Mouse (Mus musculus) liver, adult 2 months (tissue): ENCODE data around the gene Jade1. TPM values are rescaled to one million over a fixed set of nuclear protein-coding genes. Genes with fewer than 3 reads are reported as not detected.
A peak's percentile ranks its signal among the peaks of the same experiment; 100 is the strongest.

Experiments
- DNase-seq: peaks from one replicate; pipeline ENCODE4 v3.0.0-alpha.2; 2011; ENCODE audit warnings: low read depth, low spot score; ENCODE audit errors: extremely low read depth
- H3K27ac ChIP-seq: fragments of 200-500 bp; replicated peaks from 2 replicates; pipeline ENCODE4 v1.5.1; 2012; ENCODE audit warnings: low read depth, mild to moderate bottlenecking, control low read depth, inconsistent platforms, low read length; ENCODE audit not compliant: insufficient read depth
- H3K27me3 ChIP-seq: fragments of 200-500 bp; 2 replicates; pipeline ENCODE4 v1.6.1; 2012; ENCODE audit warnings: mild to moderate bottlenecking, moderate library complexity, low read length, inconsistent platforms; ENCODE audit not compliant: control insufficient read depth, insufficient read depth
- H3K36me3 ChIP-seq: fragments of 200-500 bp; 2 replicates; pipeline ENCODE4 v1.6.1; 2012; ENCODE audit warnings: low read length, inconsistent platforms; ENCODE audit not compliant: control insufficient read depth, insufficient read depth
- H3K4me1 ChIP-seq: fragments of 200-500 bp; 2 replicates; pipeline ENCODE4 v1.6.1; 2011; ENCODE audit warnings: low read length; ENCODE audit not compliant: control insufficient read depth, insufficient read depth
- H3K4me3 ChIP-seq: fragments of 200-500 bp; 2 replicates; pipeline ENCODE4 v1.5.1; 2011; ENCODE audit warnings: low read depth, mild to moderate bottlenecking, control low read depth, low read length, moderate library complexity; ENCODE audit not compliant: insufficient read depth
- H3K79me2 ChIP-seq: fragments of 200-500 bp; 2 replicates; pipeline ENCODE4 v1.6.1; 2012; ENCODE audit warnings: inconsistent platforms, mild to moderate bottlenecking, low read length, moderate library complexity; ENCODE audit not compliant: control insufficient read depth, insufficient read depth
- H3K9ac ChIP-seq: fragments of 200-500 bp; 2 replicates; pipeline ENCODE4 v1.6.1; 2012; ENCODE audit warnings: low read depth, mild to moderate bottlenecking, control low read depth, inconsistent platforms, low read length
- CTCF ChIP-seq: fragments of 200-500 bp; IDR thresholded peaks from 2 replicates; pipeline ENCODE4 v1.5.1; 2011; ENCODE audit warnings: low read depth, low read length, control low read depth
- POLR2A ChIP-seq: fragments of 200-500 bp; IDR thresholded peaks from 2 replicates; pipeline ENCODE4 v1.6.1; 2011; ENCODE audit warnings: low read length, control low read depth; ENCODE audit not compliant: insufficient read depth; ENCODE audit errors: extremely low read depth
- WGBS: fragments of 180-500 bp; shearing (Covaris S2); methylation state at CpG from one replicate; pipeline ENCODE4 v1.1.7; 2018; 5-methylcytosine and 5-hydroxymethylcytosine counted together
- polyA plus RNA-seq: library from polyadenylated mRNA; depleted of rRNA; stranded (reverse); fragments of >200 nt; gene quantifications from 2 replicates; pipeline ENCODE4 v1.2.3, GENCODE M21; 2012; rRNA removed
- total RNA-seq: library from RNA; depleted of rRNA; stranded (reverse); fragments of >200 nt; gene quantifications from 2 replicates; pipeline ENCODE4 v1.2.3, GENCODE M21; 2014; rRNA removed

Gene Jade1
- total and polyA plus RNA-seq, 2 experiments, result 15.0 to 29.0 TPM

DNA sequence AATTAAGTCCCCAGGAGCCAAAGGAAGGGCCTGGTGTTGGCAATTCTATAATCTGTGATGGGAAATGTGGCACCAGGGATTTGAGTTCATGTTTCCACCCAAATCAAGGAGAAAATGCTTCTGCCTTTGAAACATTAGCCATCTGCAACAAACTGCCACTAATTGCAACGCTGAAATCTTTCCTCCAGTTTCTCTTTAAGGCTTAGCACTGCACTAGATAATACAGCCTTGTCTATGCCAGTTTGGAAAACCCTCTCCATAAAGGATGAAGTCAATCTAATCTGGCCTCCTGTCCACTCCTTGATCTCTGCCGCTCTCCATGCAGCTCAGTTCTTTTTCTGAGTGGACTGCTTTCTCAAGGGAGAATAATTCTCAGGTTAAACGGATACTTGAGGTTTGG is 62.5 kb downstream of the Jade1 start:
- Histone ChIP-seq H3K36me3 (peaks cover 22% of the 10 kb centered on the region), H3K9ac (no peak overlapping the region), H3K4me3 (no peak overlapping the region), H3K27ac (no peak overlapping the region), H3K4me1 (peaks cover 3% of the 10 kb centered on the region; the same call in 1 of the 2 replicates), H3K79me2 (no peaks in the 10 kb centered on the region), H3K27me3 (no peaks in the 10 kb centered on the region)
- WGBS, result 79% methylated on average over 3 of the region's 3 CpGs
- no peak for TF ChIP-seq POLR2A
- no peak for TF ChIP-seq CTCF
- no peak for DNase-seq

- TF ChIP-seq CTCF (no peak), POLR2A (no peak)
- Histone ChIP-seq H3K27ac (no peak overlapping the region), H3K36me3 (peaks cover 17% of the 10 kb centered on the region), H3K9ac (no peak overlapping the region), H3K79me2 (no peaks in the 10 kb centered on the region), H3K27me3 (no peaks in the 10 kb centered on the region), H3K4me1 (peaks cover 3% of the 10 kb centered on the region; the same call in 1 of the 2 replicates), H3K4me3 (no peak overlapping the region)
- DNase-seq, result peak; percentile 39
- 85% methylated on average over 3 of the region's 3 CpGs for WGBS
These were observed 63.0 kb downstream of the Jade1 start for GRCm38 (mm10) chr3:41618488-41618887.

GRCm38 (mm10) chr3:41620971-41621370 is 65.4 kb downstream of the Jade1 start:
- no peak overlapping the region for H3K9ac ChIP-seq
- peaks cover 3% of the 10 kb centered on the region; the same call in 1 of the 2 replicates for H3K36me3 ChIP-seq
- no peak overlapping the region for H3K4me3 ChIP-seq
- peak; percentile 67 for DNase-seq
- no peak overlapping the region for H3K27ac ChIP-seq
- H3K4me1 ChIP-seq, result no peaks in the 10 kb centered on the region; the same call in 1 of the 2 replicates
- TF ChIP-seq CTCF, result no peak
- TF ChIP-seq POLR2A, result no peak
- no peaks in the 10 kb centered on the region for H3K27me3 ChIP-seq
- no peaks in the 10 kb centered on the region for H3K79me2 ChIP-seq
- 47% methylated on average over 7 of the region's 7 CpGs for WGBS

- Histone ChIP-seq H3K79me2 (no peaks in the 10 kb centered on the region), H3K4me1 (no peaks in the 10 kb centered on the region), H3K9ac (no peak overlapping the region), H3K4me3 (no peak overlapping the region), H3K27ac (no peak overlapping the region), H3K27me3 (no peaks in the 10 kb centered on the region), H3K36me3 (peaks cover 5% of the 10 kb centered on the region)
- no peak for DNase-seq
- WGBS, result 97% methylated on average over 1 of the region's 1 CpGs
- TF ChIP-seq CTCF, result no peak
- TF ChIP-seq POLR2A, result no peak
These were observed 100.1 kb downstream of the Jade1 start for GRCm38 (mm10) chr3:41655642-41656041.

Other genes starting within 250 kb of the Jade1 start
- 6.0 and 7.9 TPM in 2 replicates for gene Sclt1, start 186.8 kb downstream of the Jade1 start, total RNA-seq
- gene Sclt1, start 186.8 kb downstream of the Jade1 start, polyA plus RNA-seq, result 3.0 and 3.6 TPM in 2 replicates
- 7.0 and 10.5 TPM in 2 replicates for gene D3Ertd751e, start 186.9 kb downstream of the Jade1 start, total RNA-seq
- 0.86 and 1.1 TPM in 2 replicates for gene D3Ertd751e, start 186.9 kb downstream of the Jade1 start, polyA plus RNA-seq